Mouse (Mus musculus) MEL (cell line): Measurements from ENCODE around the gene Ctns.

Experiments
- CHD1 ChIP-seq: IDR thresholded peaks from 2 replicates; pipeline ENCODE4 v1.6.1; 2012; ENCODE audit warnings: low read depth, mild to moderate bottlenecking, inconsistent platforms, low read length, improper control_type of control experiment
- CTCF ChIP-seq, 3 experiments: IDR thresholded peaks in 2 of 3; conservative IDR thresholded peaks in 1 of 3; 2 replicates each; pipeline ENCODE4 v1.5.1; 2011 to 2012; ENCODE audit warnings: low read length in 3 of 3, low read depth in 2 of 3, mild to moderate bottlenecking in 2 of 3, improper control_type of control experiment in 1 of 3, inconsistent platforms in 1 of 3, mixed read lengths in 1 of 3, moderate library complexity in 1 of 3; ENCODE audit not compliant: control insufficient read depth in 1 of 3, insufficient read depth in 1 of 3, poor library complexity in 1 of 3, severe bottlenecking in 1 of 3
- ELF1 ChIP-seq: IDR thresholded peaks from 2 replicates; pipeline ENCODE4 v1.6.1; 2014; ENCODE audit warnings: low read depth, mild to moderate bottlenecking, inconsistent platforms, low read length, improper control_type of control experiment, moderate library complexity
- EP300 ChIP-seq, 2 experiments: IDR thresholded peaks; 2 replicates each; pipeline ENCODE4 v1.6.1; 2011; ENCODE audit warnings: improper control_type of control experiment in 2 of 2, low read length in 2 of 2, low read depth in 1 of 2, mild to moderate bottlenecking in 1 of 2
- GATA1 ChIP-seq: IDR thresholded peaks from 2 replicates; pipeline ENCODE4 v1.6.1; 2011; ENCODE audit warnings: low read depth, low read length, improper control_type of control experiment
- MXI1 ChIP-seq: IDR thresholded peaks from 2 replicates; pipeline ENCODE4 v1.6.1; 2011; ENCODE audit warnings: mild to moderate bottlenecking, low read depth, low read length, improper control_type of control experiment
- MYC ChIP-seq: IDR thresholded peaks from 2 replicates; pipeline ENCODE4 v1.6.1; 2011; ENCODE audit warnings: low read depth, mild to moderate bottlenecking, low read length, improper control_type of control experiment, moderate library complexity
- POLR2A ChIP-seq, 2 experiments: IDR thresholded peaks; 2 replicates each; pipeline ENCODE4 v1.6.1; 2011 to 2012; ENCODE audit warnings: low read length in 2 of 2, mild to moderate bottlenecking in 2 of 2, control low read depth in 1 of 2, improper control_type of control experiment in 1 of 2, low read depth in 1 of 2, moderate library complexity in 1 of 2; ENCODE audit not compliant: control insufficient read depth in 1 of 2, insufficient read depth in 1 of 2, poor library complexity in 1 of 2
- TBP ChIP-seq: IDR thresholded peaks from 2 replicates; pipeline ENCODE4 v1.8.0; 2011; ENCODE audit warnings: low read depth, low read length, improper control_type of control experiment
- TCF12 ChIP-seq: IDR thresholded peaks from 2 replicates; pipeline ENCODE4 v1.6.1; 2014; ENCODE audit warnings: low read depth, mild to moderate bottlenecking, inconsistent platforms, low read length, improper control_type of control experiment, moderate library complexity
- USF1 ChIP-seq: IDR thresholded peaks from 2 replicates; pipeline ENCODE4 v1.6.1; 2014; ENCODE audit warnings: low read depth, mild to moderate bottlenecking, inconsistent platforms, low read length, improper control_type of control experiment, moderate library complexity
- USF2 ChIP-seq, 2 experiments: IDR thresholded peaks; 2 replicates each; pipeline ENCODE4 v1.6.1; 2011 to 2012; ENCODE audit warnings: improper control_type of control experiment in 2 of 2, low read length in 2 of 2, borderline replicate concordance in 1 of 2, inconsistent platforms in 1 of 2, low read depth in 1 of 2, mild to moderate bottlenecking in 1 of 2; ENCODE audit not compliant: insufficient read depth in 1 of 2
- ZMIZ1 ChIP-seq: IDR thresholded peaks from 2 replicates; pipeline ENCODE4 v1.6.1; 2012; ENCODE audit warnings: low read depth, mild to moderate bottlenecking, inconsistent platforms, low read length, improper control_type of control experiment, moderate library complexity
- ZNF384 ChIP-seq: IDR thresholded peaks from 2 replicates; pipeline ENCODE4 v1.6.1; 2012; ENCODE audit warnings: low read depth, mild to moderate bottlenecking, inconsistent platforms, low read length, improper control_type of control experiment

GRCm38 (mm10) chr11:73223966-73224365, 25.1 kb upstream of the Ctns start:
- TF ChIP-seq CTCF (IDR thresholded peaks at IDR 0.05 in 2 of 3, conservative IDR thresholded peaks at IDR 0.05 in 1 of 3; ENCODE audit: control insufficient read depth in 1 of 3, insufficient read depth in 1 of 3, low read depth in 2 of 3, low read length in 3 of 3, poor library complexity in 1 of 3, severe bottlenecking in 1 of 3) (peak in 2 of 3 experiments; percentile 12 to 40; a peak in 2 of 6 replicates), MXI1 (no peak), GATA1 (no peak), EP300 (IDR thresholded peaks at IDR 0.05; ENCODE audit: low read depth in 1 of 2, low read length in 2 of 2) (no peak), ZMIZ1 (no peak), USF2 (IDR thresholded peaks at IDR 0.05; ENCODE audit: borderline replicate concordance in 1 of 2, insufficient read depth in 1 of 2, low read depth in 1 of 2, low read length in 2 of 2) (no peak), MYC (no peak), TBP (no peak), ELF1 (no peak), CHD1 (no peak), POLR2A (IDR thresholded peaks at IDR 0.05; ENCODE audit: control insufficient read depth in 1 of 2, insufficient read depth in 1 of 2, low read depth in 1 of 2, low read length in 2 of 2, poor library complexity in 1 of 2) (no peak), TCF12 (no peak), USF1 (no peak), ZNF384 (no peak)
